Mouse (Mus musculus): ENCODE data around the gene Thsd4. TPM values are rescaled to one million over a fixed set of nuclear protein-coding genes. Genes with fewer than 3 reads are reported as not detected.
A peak's percentile ranks its signal among the peaks of the same experiment; 100 is the strongest.

The Thsd4 gene
- total and polyA plus RNA-seq, 2 experiments from 2014 or later, result 4.9 to 15.3 TPM

- ATAC-seq (no peak), DNase-seq (ENCODE audit: low spot score) (no peak)
- H3K27me3 ChIP-seq (ENCODE audit: insufficient read depth, low read length), result no peaks in the 10 kb centered on the region
- no peak for TF ChIP-seq CTCF (IDR thresholded peaks at IDR 0.05; ENCODE audit: low read depth)
- WGBS, result 93% methylated on average over 1 of the region's 1 CpGs
- no peaks in the 10 kb centered on the region for H3K36me3 ChIP-seq (ENCODE audit: insufficient read depth, low read length)
- H3K4me2 ChIP-seq (ENCODE audit: low read depth, low read length), result no peak overlapping the region
- no peak overlapping the region for H3K4me3 ChIP-seq (ENCODE audit: low read length)
- H3K9ac ChIP-seq (replicated peaks; ENCODE audit: low read length), result no peak overlapping the region
- no peak overlapping the region for H3K27ac ChIP-seq
- H3K9me3 ChIP-seq (ENCODE audit: low read length), result no peaks in the 10 kb centered on the region
- peaks cover 4% of the 10 kb centered on the region; the same call in 1 of the 2 replicates for H3K4me1 ChIP-seq (ENCODE audit: insufficient read depth, low read length)
These were observed 398.8 kb downstream of the Thsd4 start for GRCm38 (mm10) chr9:60123066-60123465.

- TF ChIP-seq CTCF (IDR thresholded peaks at IDR 0.05; ENCODE audit: low read depth), result no peak
- Histone ChIP-seq H3K4me3 (ENCODE audit: low read length) (no peak overlapping the region), H3K9me3 (ENCODE audit: low read length) (no peaks in the 10 kb centered on the region), H3K9ac (replicated peaks; ENCODE audit: low read length) (no peak overlapping the region), H3K27ac (no peak overlapping the region), H3K4me1 (ENCODE audit: insufficient read depth, low read length) (peaks cover 4% of the 10 kb centered on the region; the same call in 1 of the 2 replicates), H3K27me3 (ENCODE audit: insufficient read depth, low read length) (no peaks in the 10 kb centered on the region), H3K36me3 (ENCODE audit: insufficient read depth, low read length) (no peaks in the 10 kb centered on the region), H3K4me2 (ENCODE audit: low read depth, low read length) (no peak overlapping the region)
- peak; percentile 23 for DNase-seq (ENCODE audit: low spot score)
- ATAC-seq, result no peak
- WGBS, result 40% methylated on average over 7 of the region's 7 CpGs
These were observed 402.0 kb downstream of the Thsd4 start for GRCm38 (mm10) chr9:60119846-60120245.

- no peak for DNase-seq (ENCODE audit: low spot score)
- H3K4me2 ChIP-seq (ENCODE audit: low read depth, low read length), result no peak overlapping the region
- WGBS, result 66% methylated on average over 7 of the region's 7 CpGs
- no peak overlapping the region for H3K9ac ChIP-seq (replicated peaks; ENCODE audit: low read length)
- no peaks in the 10 kb centered on the region for H3K9me3 ChIP-seq (ENCODE audit: low read length)
- ATAC-seq, result no peak
- no peak overlapping the region for H3K4me3 ChIP-seq (ENCODE audit: low read length)
- H3K36me3 ChIP-seq (ENCODE audit: insufficient read depth, low read length), result no peaks in the 10 kb centered on the region
- TF ChIP-seq CTCF (IDR thresholded peaks at IDR 0.05; ENCODE audit: low read depth), result no peak
- no peaks in the 10 kb centered on the region for H3K27me3 ChIP-seq (ENCODE audit: insufficient read depth, low read length)
- no peak overlapping the region for H3K27ac ChIP-seq
- peaks cover 4% of the 10 kb centered on the region; the same call in 1 of the 2 replicates for H3K4me1 ChIP-seq (ENCODE audit: insufficient read depth, low read length)
These were observed 404.0 kb downstream of the Thsd4 start for GRCm38 (mm10) chr9:60117831-60118230.

GRCm38 (mm10) chr9:60115711-60116247, 406.1 kb downstream of the Thsd4 start:
- Histone ChIP-seq H3K4me1 (ENCODE audit: insufficient read depth, low read length) (0 out of 2 replicates have a peak, but pooled peaks cover 4% of the 10 kb centered on the region), H3K4me3 (ENCODE audit: low read length) (no peak overlapping the region), H3K36me3 (ENCODE audit: insufficient read depth, low read length) (no peaks in the 10 kb centered on the region), H3K9ac (replicated peaks; ENCODE audit: low read length) (no peak overlapping the region), H3K9me3 (ENCODE audit: low read length) (no peaks in the 10 kb centered on the region), H3K27me3 (ENCODE audit: insufficient read depth, low read length) (no peaks in the 10 kb centered on the region), H3K27ac (no peak overlapping the region), H3K4me2 (ENCODE audit: low read depth, low read length) (no peak overlapping the region)
- WGBS, result 70% methylated on average over 6 of the region's 6 CpGs
- ATAC-seq (no peak), DNase-seq (ENCODE audit: low spot score) (no peak)
- TF ChIP-seq CTCF (IDR thresholded peaks at IDR 0.05; ENCODE audit: low read depth), result no peak

- no peak for TF ChIP-seq CTCF (IDR thresholded peaks at IDR 0.05; ENCODE audit: low read depth)
- ATAC-seq (no peak), DNase-seq (ENCODE audit: low spot score) (no peak)
- WGBS, result 92% methylated on average over 9 of the region's 9 CpGs
- H3K36me3 ChIP-seq (ENCODE audit: insufficient read depth, low read length), result no peaks in the 10 kb centered on the region
- H3K4me3 ChIP-seq (ENCODE audit: low read length), result no peak overlapping the region
- H3K9ac ChIP-seq (replicated peaks; ENCODE audit: low read length), result no peak overlapping the region
- no peaks in the 10 kb centered on the region for H3K27me3 ChIP-seq (ENCODE audit: insufficient read depth, low read length)
- H3K4me2 ChIP-seq (ENCODE audit: low read depth, low read length), result no peak overlapping the region
- no peak overlapping the region for H3K27ac ChIP-seq
- H3K4me1 ChIP-seq (ENCODE audit: insufficient read depth, low read length), result 0 out of 2 replicates have a peak, but pooled peaks cover 4% of the 10 kb centered on the region
- H3K9me3 ChIP-seq (ENCODE audit: low read length), result no peaks in the 10 kb centered on the region
These were observed 406.5 kb downstream of the Thsd4 start for GRCm38 (mm10) chr9:60115306-60115705.

- Histone ChIP-seq H3K4me3 (ENCODE audit: low read length) (no peak overlapping the region), H3K36me3 (ENCODE audit: insufficient read depth, low read length) (no peaks in the 10 kb centered on the region), H3K9me3 (ENCODE audit: low read length) (no peaks in the 10 kb centered on the region), H3K4me1 (ENCODE audit: insufficient read depth, low read length) (no peaks in the 10 kb centered on the region), H3K27me3 (ENCODE audit: insufficient read depth, low read length) (no peaks in the 10 kb centered on the region), H3K27ac (no peak overlapping the region), H3K4me2 (ENCODE audit: low read depth, low read length) (no peak overlapping the region), H3K9ac (replicated peaks; ENCODE audit: low read length) (no peak overlapping the region)
- WGBS, result 82% methylated on average over 5 of the region's 5 CpGs
- DNase-seq (ENCODE audit: low spot score) (no peak), ATAC-seq (no peak)
- no peak for TF ChIP-seq CTCF (IDR thresholded peaks at IDR 0.05; ENCODE audit: low read depth)
These were observed 411.6 kb downstream of the Thsd4 start for GRCm38 (mm10) chr9:60110200-60110599.

- Histone ChIP-seq H3K27ac (no peak overlapping the region), H3K4me1 (ENCODE audit: insufficient read depth, low read length) (no peaks in the 10 kb centered on the region), H3K27me3 (ENCODE audit: insufficient read depth, low read length) (no peaks in the 10 kb centered on the region), H3K36me3 (ENCODE audit: insufficient read depth, low read length) (no peaks in the 10 kb centered on the region), H3K4me3 (ENCODE audit: low read length) (no peak overlapping the region), H3K4me2 (ENCODE audit: low read depth, low read length) (no peak overlapping the region), H3K9ac (replicated peaks; ENCODE audit: low read length) (no peak overlapping the region), H3K9me3 (ENCODE audit: low read length) (no peaks in the 10 kb centered on the region)
- TF ChIP-seq CTCF (IDR thresholded peaks at IDR 0.05; ENCODE audit: low read depth), result no peak
- ATAC-seq (no peak), DNase-seq (ENCODE audit: low spot score) (no peak)
- 75% methylated on average over 6 of the region's 6 CpGs for WGBS
These were observed 415.2 kb downstream of the Thsd4 start for GRCm38 (mm10) chr9:60106683-60107082.

Data from hindbrain, postnatal 0 days (tissue).